Mouse (Mus musculus) forelimb bud, embryonic 11.5 days (tissue): ENCODE results near the gene Kansl1.
A peak's percentile ranks its signal among the peaks of the same experiment; 100 is the strongest.

Experiments
- DNase-seq: peaks from one replicate; pipeline ENCODE4 v3.0.0-alpha.2; 2012; ENCODE audit warnings: low read depth, low spot score

Kansl1 gene

DNA sequence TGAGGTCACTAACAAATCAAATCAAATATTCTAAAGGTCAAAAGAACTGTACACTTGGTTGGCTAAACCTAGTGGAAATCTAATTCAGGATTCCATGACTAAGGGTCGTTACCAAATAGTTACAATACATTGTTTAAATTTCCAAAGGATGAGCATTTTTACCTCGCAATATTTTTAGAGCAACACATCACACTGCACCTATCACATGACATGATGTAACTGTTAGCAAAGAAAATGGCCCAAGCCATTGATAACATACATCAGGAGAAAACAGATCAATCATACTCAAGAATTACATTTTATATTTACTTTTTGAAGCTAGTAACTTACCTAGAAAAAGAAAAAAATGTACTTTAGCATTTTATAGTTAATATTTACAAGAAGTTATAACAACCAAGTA is 29.0 kb downstream of the Kansl1 start:
- DNase-seq = no peak

DNA sequence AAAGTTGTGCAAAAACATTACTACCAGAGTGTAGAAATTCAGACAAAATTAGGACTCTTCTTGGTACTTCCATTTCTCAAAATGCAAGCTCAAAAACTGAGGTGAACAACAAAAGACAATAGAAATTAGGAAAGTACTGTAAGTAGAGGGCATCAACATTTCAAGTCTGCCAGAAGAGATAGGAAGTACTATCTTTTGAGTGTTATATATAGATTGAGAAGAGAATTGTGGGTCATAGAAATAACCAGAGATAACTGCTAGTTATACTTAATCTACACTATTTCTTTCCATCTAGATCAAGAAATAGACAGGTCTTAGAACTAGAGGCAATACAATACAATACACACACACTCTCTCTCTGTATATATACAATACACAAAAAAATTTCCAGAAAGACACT is 30.2 kb downstream of the Kansl1 start:
- DNase-seq = no peak

- DNase-seq = no peak
Measured at GRCm38 (mm10) chr11:104436394-104436954, 32.2 kb downstream of the Kansl1 start.

GRCm38 (mm10) chr11:104435753-104436152 is 32.9 kb downstream of the Kansl1 start:
- DNase-seq = no peak

DNA sequence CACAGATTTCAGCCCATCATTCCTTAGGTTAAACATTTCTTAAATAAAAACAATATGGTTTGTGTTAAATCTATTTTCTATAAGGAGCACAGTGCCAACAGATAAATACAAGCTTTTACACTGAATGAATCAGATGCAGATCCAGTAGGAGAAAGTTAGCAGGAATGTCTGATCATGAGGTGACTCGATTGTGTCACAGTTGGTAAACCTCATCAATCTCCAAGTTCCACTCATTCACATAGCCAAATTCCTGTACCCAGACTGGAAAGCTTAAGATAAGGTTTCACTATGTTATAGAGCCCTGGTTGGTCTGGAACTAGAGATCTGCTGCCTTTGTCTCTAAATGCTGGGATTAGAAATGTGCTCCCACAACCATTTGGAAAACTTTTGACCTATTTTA is 33.5 kb downstream of the Kansl1 start:
- DNase-seq = no peak

DNA sequence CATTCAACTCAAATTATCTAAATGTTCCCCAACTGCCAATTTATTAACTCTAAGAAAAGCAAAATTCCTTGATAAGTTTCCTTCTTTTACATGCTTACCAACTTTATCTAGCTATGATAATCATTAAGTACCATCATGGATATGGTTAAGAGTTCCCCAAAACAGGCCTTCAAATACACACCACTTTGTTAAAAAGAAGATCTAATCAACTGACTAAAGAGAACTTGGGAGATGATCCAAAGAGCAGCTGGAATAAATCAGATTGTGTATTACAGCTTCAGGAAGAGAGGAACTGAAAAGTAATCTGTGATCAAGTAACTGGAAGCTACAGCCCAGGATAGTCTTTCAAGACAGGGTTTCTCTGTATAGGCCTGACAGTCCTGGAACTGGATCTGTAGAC is 36.4 kb downstream of the Kansl1 start:
- DNase-seq = no peak

DNA sequence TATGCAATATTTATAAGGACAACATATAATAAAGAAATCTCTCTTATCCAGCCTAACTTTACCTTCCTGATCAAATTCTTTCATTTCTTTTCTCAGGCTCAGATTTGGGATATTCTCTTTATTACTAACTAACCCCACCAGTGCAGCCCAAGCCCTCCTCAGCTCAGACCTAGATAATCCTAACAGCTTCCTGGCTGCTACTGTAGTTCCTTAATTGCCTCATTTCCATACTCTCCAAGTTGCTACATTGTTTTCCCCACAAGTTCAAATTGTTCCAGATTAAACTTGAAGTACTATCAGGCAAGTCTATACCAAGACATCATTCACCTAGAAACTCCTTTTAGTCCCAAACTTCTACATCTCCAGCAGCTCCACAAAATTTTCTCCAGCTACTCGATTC is 36.9 kb downstream of the Kansl1 start:
- DNase-seq = no peak

DNA sequence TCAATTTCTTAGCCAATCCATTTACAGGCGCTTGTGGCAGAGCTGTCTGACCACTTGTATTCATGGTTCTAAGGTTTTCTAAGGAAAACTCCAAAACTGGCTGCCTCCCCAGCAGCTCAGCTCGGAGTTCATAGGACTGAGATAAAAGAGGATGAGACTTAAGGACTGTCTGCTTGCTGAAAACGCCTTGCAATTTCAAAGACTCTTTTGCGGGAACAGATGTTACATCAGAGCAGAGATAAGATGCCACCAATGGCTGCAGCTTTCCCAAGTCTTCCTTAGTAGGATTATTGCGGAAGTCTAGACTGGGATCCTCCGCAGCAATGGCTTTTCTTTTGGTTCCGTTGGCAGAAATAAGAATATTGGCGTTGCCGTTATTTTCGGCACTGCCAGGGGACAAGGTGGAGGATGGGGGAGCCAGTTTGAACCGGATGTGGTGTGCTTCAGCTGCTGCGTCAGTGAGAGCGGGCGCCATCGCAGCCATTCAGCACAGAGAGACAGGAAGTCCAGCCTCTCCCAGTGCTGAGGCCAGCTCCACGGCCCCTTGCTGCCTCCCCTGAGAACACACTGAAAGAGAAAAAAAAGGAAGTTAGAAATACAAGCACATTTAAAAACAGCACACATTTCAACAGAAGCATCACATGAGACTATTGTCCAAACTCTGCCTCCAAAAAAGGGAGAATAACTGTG is 43.8 kb downstream of the Kansl1 start:
- no peak for DNase-seq

DNA sequence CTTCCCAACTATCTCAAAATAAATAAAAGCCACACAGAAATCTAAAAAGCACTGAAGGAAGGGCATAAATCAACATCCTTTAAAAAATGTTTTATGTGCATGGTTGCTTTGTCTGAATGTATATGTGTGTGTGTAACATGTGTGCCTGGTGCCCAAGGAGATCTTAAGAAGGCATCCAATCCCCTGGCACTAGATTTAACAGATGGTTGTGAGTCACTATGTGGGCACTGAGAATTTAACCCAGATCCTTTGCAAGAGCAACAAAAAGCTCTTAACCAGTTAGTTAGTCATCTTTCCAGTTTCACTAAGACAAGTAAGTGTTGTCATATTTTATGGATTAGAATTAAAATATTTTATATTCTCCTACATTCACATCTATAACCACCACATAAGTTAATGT is 56.4 kb downstream of the Kansl1 start:
- DNase-seq = no peak

- DNase-seq = no peak
Measured at GRCm38 (mm10) chr11:104407391-104407790, 61.3 kb downstream of the Kansl1 start.

- no peak for DNase-seq
Measured at GRCm38 (mm10) chr11:104400961-104401360, 67.7 kb downstream of the Kansl1 start.

DNA sequence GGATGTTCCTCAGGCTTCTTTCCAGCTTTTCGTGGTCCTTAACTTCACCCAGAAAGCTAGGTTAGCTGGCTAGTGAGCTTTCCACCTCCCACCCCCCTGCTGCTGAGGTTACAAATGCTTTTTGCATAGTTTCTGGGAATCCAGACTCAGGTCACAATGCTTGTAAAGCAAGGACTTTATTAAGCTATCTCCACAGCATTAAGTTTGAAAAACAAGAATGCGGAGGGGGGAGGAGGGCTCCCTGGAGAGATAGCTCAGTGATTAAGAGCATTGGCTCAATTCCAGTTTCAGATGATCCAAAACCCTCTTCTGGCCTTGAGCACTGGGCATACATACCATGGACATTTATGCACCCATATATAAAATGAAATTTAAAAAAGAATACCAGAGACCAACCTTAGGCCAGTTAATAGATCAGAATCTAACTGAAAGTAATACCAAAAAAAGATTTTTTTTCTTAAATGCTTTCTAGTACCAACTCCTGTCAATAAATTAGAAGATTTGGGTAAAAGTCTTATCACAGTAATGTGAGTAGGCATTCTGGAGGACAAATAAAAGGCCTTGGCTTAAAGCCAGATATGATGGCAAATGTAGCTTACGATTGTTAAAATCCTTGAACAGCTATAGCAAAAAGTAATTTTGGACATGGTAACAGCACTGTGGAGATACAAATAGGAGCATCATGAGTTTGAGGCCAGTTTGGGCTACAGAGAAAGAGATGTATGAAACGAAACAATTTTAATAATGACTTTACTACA is 69.0 kb downstream of the Kansl1 start:
- DNase-seq = no peak

- no peak for DNase-seq
Measured at GRCm38 (mm10) chr11:104395648-104396047, 73.0 kb downstream of the Kansl1 start.

- DNase-seq = no peak
Measured at GRCm38 (mm10) chr11:104393196-104393595, 75.5 kb downstream of the Kansl1 start.

GRCm38 (mm10) chr11:104392153-104392552 is 76.5 kb downstream of the Kansl1 start:
- DNase-seq = no peak

DNA sequence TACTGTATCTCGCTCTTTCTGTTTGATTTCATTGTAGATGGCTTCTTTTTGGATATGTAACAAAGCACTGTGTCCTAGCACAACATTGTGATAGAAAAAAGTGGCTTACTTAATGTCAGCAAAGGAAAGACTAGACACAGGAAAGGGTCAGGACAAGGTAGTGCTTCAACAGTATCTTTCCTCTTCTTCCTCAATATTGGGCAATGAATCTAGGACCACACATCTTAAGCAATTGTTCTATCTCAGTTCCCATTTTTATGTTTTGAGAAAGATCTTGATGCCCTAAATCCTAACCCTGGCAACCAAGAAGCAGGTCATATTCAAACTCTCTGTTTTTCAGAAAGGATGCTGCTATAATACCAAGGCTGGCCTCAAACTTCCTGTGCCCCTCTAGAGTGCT is 81.4 kb downstream of the Kansl1 start:
- no peak for DNase-seq

DNA sequence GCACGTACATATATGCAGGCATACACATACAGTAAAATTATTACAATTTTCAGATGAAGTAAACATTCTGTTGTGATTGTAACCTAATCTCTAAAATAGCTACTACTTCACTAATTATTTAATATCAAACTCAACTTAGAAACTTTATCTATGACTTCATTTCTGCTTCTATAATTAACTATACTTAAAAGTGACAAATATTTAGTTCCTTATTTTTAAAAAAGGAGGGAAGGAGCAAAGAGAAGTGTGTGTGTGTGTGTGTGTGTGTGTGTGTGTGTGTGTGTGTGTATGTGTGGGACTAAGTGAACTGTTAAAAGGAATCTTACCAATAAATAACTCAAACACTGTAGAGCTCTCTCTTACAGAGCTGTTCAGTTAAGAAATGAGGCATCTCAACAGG is 82.1 kb downstream of the Kansl1 start:
- no peak for DNase-seq

- no peak for DNase-seq
Measured at GRCm38 (mm10) chr11:104383167-104383810, 85.4 kb downstream of the Kansl1 start.

DNA sequence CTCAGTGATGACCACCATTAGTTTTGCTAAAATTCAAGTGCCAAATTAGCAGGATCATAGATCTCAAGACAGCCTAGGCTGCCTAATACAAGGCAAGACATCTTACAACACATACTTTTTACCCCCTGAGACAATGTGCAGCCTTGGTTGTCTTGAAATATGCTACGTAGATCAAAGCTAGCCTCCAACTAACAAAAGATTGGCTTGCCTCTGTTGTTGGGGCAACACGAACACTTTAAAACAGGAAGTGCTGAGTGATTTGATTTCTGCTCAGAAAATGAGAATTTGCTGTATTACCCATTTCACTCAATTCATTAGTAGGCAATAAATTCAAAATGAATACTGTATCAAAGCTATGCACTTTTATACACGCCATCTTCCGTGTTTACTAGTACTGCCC is 86.8 kb downstream of the Kansl1 start:
- no peak for DNase-seq

DNA sequence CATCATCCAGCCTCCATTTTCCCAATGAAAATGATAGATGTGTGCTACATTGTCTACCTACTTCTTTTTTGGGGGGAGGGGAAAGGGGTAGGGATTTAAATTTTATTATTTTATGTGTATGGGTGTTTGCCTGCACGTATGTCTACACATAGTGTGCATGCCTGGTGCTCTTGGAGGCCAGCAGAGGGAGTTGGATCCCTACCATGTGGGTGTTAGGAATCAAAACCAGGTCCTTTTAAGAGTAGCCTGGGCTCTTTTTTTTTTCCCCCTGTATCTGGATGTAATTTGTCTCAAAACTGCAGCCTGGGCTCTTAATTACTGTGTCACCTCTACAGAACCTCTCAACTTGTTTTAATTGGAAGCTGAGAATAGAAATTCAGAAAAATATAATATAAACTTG is 89.0 kb downstream of the Kansl1 start:
- peak; percentile 2 for DNase-seq

DNA sequence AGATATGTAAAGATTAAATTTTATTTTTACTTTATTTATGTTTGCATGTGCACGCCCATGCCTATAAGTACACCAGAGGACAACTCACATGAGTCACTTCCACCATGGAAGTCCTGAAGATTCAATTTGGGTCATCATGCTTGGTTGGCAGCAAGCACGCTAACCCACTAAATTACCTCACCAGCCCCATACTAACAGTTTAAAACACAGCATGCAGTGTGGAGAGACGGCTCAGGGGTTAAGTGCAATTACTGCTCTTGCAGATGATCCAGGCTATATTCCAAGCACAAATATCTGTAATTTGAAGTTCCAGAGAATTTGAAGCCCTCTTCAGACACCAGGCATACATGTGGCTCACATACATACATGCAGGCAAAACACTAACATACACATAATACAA is 92.4 kb downstream of the Kansl1 start:
- DNase-seq = no peak

DNA sequence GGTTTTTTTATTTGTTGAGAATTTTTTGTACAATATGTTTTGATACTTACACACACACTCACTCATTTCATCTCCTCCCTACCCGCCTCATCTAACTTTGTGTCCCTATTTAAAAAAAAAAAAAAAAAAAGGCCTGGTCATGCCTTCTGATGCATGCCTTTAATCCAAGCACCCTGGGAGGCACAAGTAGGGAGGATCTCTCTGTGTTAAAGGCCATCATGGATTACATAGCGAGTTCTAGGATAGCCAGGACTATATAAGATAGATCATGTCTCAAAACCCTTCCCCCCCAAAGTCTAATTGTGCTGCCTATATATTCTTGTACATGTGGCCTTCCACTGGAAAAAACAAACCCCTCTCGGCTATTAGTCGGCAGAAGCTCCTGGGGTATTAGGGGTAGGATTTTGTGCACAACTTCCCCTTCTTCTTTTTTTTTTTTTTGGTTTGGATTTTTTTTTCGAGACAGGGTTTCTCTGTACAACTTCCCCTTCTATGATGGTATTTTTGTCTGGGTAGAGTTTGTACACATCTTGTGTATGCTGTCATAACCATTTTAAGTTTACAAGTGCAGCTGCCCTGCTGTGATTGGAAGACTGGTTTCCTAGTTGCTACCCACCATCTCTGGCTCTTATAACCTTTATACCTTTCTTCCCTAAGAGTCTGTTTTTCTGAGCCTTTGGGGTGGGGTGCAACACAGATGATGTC is 101.0 kb downstream of the Kansl1 start:
- DNase-seq = no peak
